Mouse (Mus musculus): ENCODE results near the gene Spns1. TPM values are rescaled to one million over a fixed set of nuclear protein-coding genes. Genes with fewer than 3 reads are reported as not detected.
"Not testable (repeated sequence)": the region's sequence is repeated elsewhere in the genome, so short reads cannot be mapped to it uniquely, and the experiment has no call there.

Spns1 gene
- polyA plus RNA-seq (2015; fragmentation: Nextera tagmentation; extraction: Ambion mirVana): 58.9 and 70.8 TPM in 2 replicates

GRCm38 (mm10) chr7:126377278-126378158 lies at the start of gene Spns1:
TSS of gene Spns1 (minus strand) at chr7:126377450.
- H3K27ac ChIP-seq: peak within 1 kb of the TSS; percentile 67
- no peaks in the 10 kb centered on the region for H3K27me3 ChIP-seq
- peaks cover 22% of the 10 kb centered on the region for H3K36me3 ChIP-seq
- peak within 1 kb of the TSS; percentile 79 for H3K9ac ChIP-seq
- peak; percentile 97 for ATAC-seq (replicated peaks; ENCODE audit: low FRiP score)
- peak within 1 kb of the TSS; percentile 95 for H3K4me2 ChIP-seq
- H3K4me1 ChIP-seq: peaks cover 20% of the 10 kb centered on the region
- WGBS: under 1% methylated on average over 33 of the region's 33 CpGs
- no peaks in the 10 kb centered on the region for H3K9me3 ChIP-seq (replicated peaks)
- H3K4me3 ChIP-seq (replicated peaks): peak within 1 kb of the TSS; percentile 88

- H3K36me3 ChIP-seq: no peaks in the 10 kb centered on the region
- H3K9ac ChIP-seq: no peak overlapping the region
- no peak overlapping the region for H3K4me3 ChIP-seq (replicated peaks)
- H3K4me2 ChIP-seq: no peak overlapping the region
- H3K4me1 ChIP-seq: peaks cover 10% of the 10 kb centered on the region
- H3K27me3 ChIP-seq: no peaks in the 10 kb centered on the region
- ATAC-seq (replicated peaks; ENCODE audit: low FRiP score): no peak
- 0 out of 2 replicates have a peak, but pooled peaks cover 3% of the 10 kb centered on the region for H3K9me3 ChIP-seq (replicated peaks)
- WGBS: 84% methylated on average over 6 of the region's 6 CpGs
- H3K27ac ChIP-seq: no peak overlapping the region
Measured at GRCm38 (mm10) chr7:126424161-126424560, 46.9 kb upstream of the Spns1 start.

GRCm38 (mm10) chr7:126421756-126422155 lies 44.5 kb upstream of the Spns1 start:
- H3K27ac ChIP-seq: no peak overlapping the region
- ATAC-seq (replicated peaks; ENCODE audit: low FRiP score): no peak
- H3K4me2 ChIP-seq: no peak overlapping the region
- 80% methylated on average over 5 of the region's 5 CpGs for WGBS
- peaks cover under 1% of the 10 kb centered on the region; the same call in 1 of the 2 replicates for H3K4me1 ChIP-seq
- H3K4me3 ChIP-seq (replicated peaks): no peak overlapping the region
- no peak overlapping the region for H3K9ac ChIP-seq
- H3K36me3 ChIP-seq: no peaks in the 10 kb centered on the region
- no peaks in the 10 kb centered on the region for H3K27me3 ChIP-seq
- H3K9me3 ChIP-seq (replicated peaks): 0 out of 2 replicates have a peak, but pooled peaks cover 3% of the 10 kb centered on the region

GRCm38 (mm10) chr7:126418496-126418895 lies 41.2 kb upstream of the Spns1 start:
- Histone ChIP-seq H3K27ac (no peak overlapping the region), H3K9ac (no peak overlapping the region), H3K27me3 (no peaks in the 10 kb centered on the region), H3K4me3 (replicated peaks) (no peak overlapping the region), H3K36me3 (no peaks in the 10 kb centered on the region), H3K9me3 (replicated peaks) (no peaks in the 10 kb centered on the region), H3K4me2 (no peak overlapping the region), H3K4me1 (peaks cover 3% of the 10 kb centered on the region; the same call in 1 of the 2 replicates)
- WGBS: 70% methylated on average over 3 of the region's 3 CpGs
- ATAC-seq (replicated peaks; ENCODE audit: low FRiP score): no peak

- Histone ChIP-seq H3K9me3 (replicated peaks) (no peaks in the 10 kb centered on the region), H3K27ac (no peak overlapping the region), H3K4me2 (no peak overlapping the region), H3K4me1 (peaks cover 3% of the 10 kb centered on the region; the same call in 1 of the 2 replicates), H3K4me3 (replicated peaks) (no peak overlapping the region), H3K36me3 (no peaks in the 10 kb centered on the region), H3K27me3 (no peaks in the 10 kb centered on the region), H3K9ac (no peak overlapping the region)
- WGBS: 82% methylated on average over 4 of the region's 4 CpGs
- ATAC-seq (replicated peaks; ENCODE audit: low FRiP score): no peak
Measured at GRCm38 (mm10) chr7:126417606-126418005, 40.4 kb upstream of the Spns1 start.

GRCm38 (mm10) chr7:126417045-126417444 lies 39.8 kb upstream of the Spns1 start:
- Histone ChIP-seq H3K4me1 (peaks cover 3% of the 10 kb centered on the region; the same call in 1 of the 2 replicates), H3K27me3 (no peaks in the 10 kb centered on the region), H3K27ac (no peak overlapping the region), H3K36me3 (no peaks in the 10 kb centered on the region), H3K4me3 (replicated peaks) (no peak overlapping the region), H3K9me3 (replicated peaks) (no peaks in the 10 kb centered on the region), H3K9ac (no peak overlapping the region), H3K4me2 (no peak overlapping the region)
- ATAC-seq (replicated peaks; ENCODE audit: low FRiP score): no peak
- WGBS: 41% methylated on average over 8 of the region's 8 CpGs

GRCm38 (mm10) chr7:126416615-126417014 lies 39.4 kb upstream of the Spns1 start:
- H3K9me3 ChIP-seq (replicated peaks): no peaks in the 10 kb centered on the region
- no peak overlapping the region for H3K27ac ChIP-seq
- WGBS: 58% methylated on average over 2 of the region's 2 CpGs
- H3K9ac ChIP-seq: no peak overlapping the region
- peaks cover 3% of the 10 kb centered on the region; the same call in 1 of the 2 replicates for H3K4me1 ChIP-seq
- ATAC-seq (replicated peaks; ENCODE audit: low FRiP score): no peak
- no peaks in the 10 kb centered on the region for H3K27me3 ChIP-seq
- H3K4me3 ChIP-seq (replicated peaks): no peak overlapping the region
- no peaks in the 10 kb centered on the region for H3K36me3 ChIP-seq
- H3K4me2 ChIP-seq: no peak overlapping the region

- H3K27ac ChIP-seq: no peak within 1 kb of the TSS
- peaks cover 3% of the 10 kb centered on the region; the same call in 1 of the 2 replicates for H3K4me1 ChIP-seq
- H3K27me3 ChIP-seq: no peaks in the 10 kb centered on the region
- H3K36me3 ChIP-seq: no peaks in the 10 kb centered on the region
- no peak for ATAC-seq (replicated peaks; ENCODE audit: low FRiP score)
- H3K9ac ChIP-seq: no peak within 1 kb of the TSS
- H3K4me3 ChIP-seq (replicated peaks): no peak within 1 kb of the TSS
- H3K4me2 ChIP-seq: no peak within 1 kb of the TSS
- H3K9me3 ChIP-seq (replicated peaks): no peaks in the 10 kb centered on the region
- 79% methylated on average over 6 of the region's 6 CpGs for WGBS
Measured at GRCm38 (mm10) chr7:126414725-126415124, 37.5 kb upstream of the Spns1 start, which contains the start of gene Cd19. TSS of gene Cd19 (minus strand) at chr7:126414889.

- Histone ChIP-seq H3K36me3 (no peaks in the 10 kb centered on the region), H3K9me3 (replicated peaks) (no peaks in the 10 kb centered on the region), H3K4me1 (no peaks in the 10 kb centered on the region), H3K4me3 (replicated peaks) (no peak overlapping the region), H3K9ac (no peak overlapping the region), H3K4me2 (no peak overlapping the region), H3K27ac (no peak overlapping the region), H3K27me3 (no peaks in the 10 kb centered on the region)
- no peak for ATAC-seq (replicated peaks; ENCODE audit: low FRiP score)
- 91% methylated on average over 4 of the region's 4 CpGs for WGBS
Measured at GRCm38 (mm10) chr7:126411061-126411460, 33.8 kb upstream of the Spns1 start.

- Histone ChIP-seq H3K9me3 (replicated peaks) (no peaks in the 10 kb centered on the region), H3K27ac (no peak overlapping the region), H3K27me3 (no peaks in the 10 kb centered on the region), H3K9ac (no peak overlapping the region), H3K4me2 (no peak overlapping the region), H3K4me1 (no peaks in the 10 kb centered on the region), H3K4me3 (replicated peaks) (no peak overlapping the region), H3K36me3 (no peaks in the 10 kb centered on the region)
- 85% methylated on average over 2 of the region's 2 CpGs for WGBS
- no peak for ATAC-seq (replicated peaks; ENCODE audit: low FRiP score)
Measured at GRCm38 (mm10) chr7:126408686-126409085, 31.4 kb upstream of the Spns1 start.

GRCm38 (mm10) chr7:126402518-126402917 lies 25.3 kb upstream of the Spns1 start:
- H3K9ac ChIP-seq; ATAC-seq (replicated peaks; ENCODE audit: low FRiP score); H3K36me3 ChIP-seq; H3K27ac ChIP-seq; H3K4me1 ChIP-seq; H3K4me2 ChIP-seq; H3K27me3 ChIP-seq; H3K9me3 ChIP-seq (replicated peaks); H3K4me3 ChIP-seq (replicated peaks): not testable (repeated sequence)
- WGBS: 80% methylated on average over 8 of the region's 8 CpGs

GRCm38 (mm10) chr7:126399548-126399947 lies 22.3 kb upstream of the Spns1 start:
- H3K9ac ChIP-seq: no peak overlapping the region
- H3K9me3 ChIP-seq (replicated peaks): no peaks in the 10 kb centered on the region
- no peaks in the 10 kb centered on the region for H3K36me3 ChIP-seq
- ATAC-seq (replicated peaks; ENCODE audit: low FRiP score): no peak
- peaks cover 7% of the 10 kb centered on the region for H3K4me1 ChIP-seq
- H3K4me3 ChIP-seq (replicated peaks): no peak overlapping the region
- no peak overlapping the region for H3K27ac ChIP-seq
- 12% methylated on average over 5 of the region's 5 CpGs for WGBS
- H3K27me3 ChIP-seq: no peaks in the 10 kb centered on the region
- no peak overlapping the region for H3K4me2 ChIP-seq
